In genomic region chr8:85926107-85926506, GRCm38 (mm10) we compare ENCODE assay signal across 8 mouse cellular contexts.
DNase-seq lines count a peak whose midpoint lies in the region; ATAC-seq lines count a peak whose summit lies in the region.
"Had no signal": no experiment of that assay in that cellular context is flagged by ENCODE, and none has a peak within 500 bp of the region (broad histone marks: within the 10 kb centered on the region; RNA-seq: fewer than 3 reads in every experiment).

No protein-coding gene starts in this region.

- no peaks in the 10 kb centered on the region for H3K27me3 ChIP-seq in hindbrain, embryonic 14.5 days (ENCODE audit: control insufficient read depth, insufficient read depth, low read length)
- H3K27me3 ChIP-seq in hindbrain, embryonic 11.5 days (ENCODE audit: control insufficient read depth, insufficient read depth, low read length): no peaks in the 10 kb centered on the region

- H3K9ac ChIP-seq in hindbrain, embryonic 14.5 days: no peak overlapping the region
- no peak overlapping the region for H3K9ac ChIP-seq in hindbrain, embryonic 11.5 days (ENCODE audit: low read depth, low read length)

- ATAC-seq in hindbrain, embryonic 14.5 days (ENCODE audit: low FRiP score): no peak; the same call in 1 of the 2 replicates
- no peak for ATAC-seq in hindbrain, embryonic 11.5 days (ENCODE audit: low FRiP score)

- H3K9me3 ChIP-seq in hindbrain, embryonic 14.5 days (ENCODE audit: control insufficient read depth, low read length): no peaks in the 10 kb centered on the region
- H3K9me3 ChIP-seq in hindbrain, embryonic 11.5 days (ENCODE audit: control insufficient read depth, low read length): no peaks in the 10 kb centered on the region

- WGBS in hindbrain, embryonic 14.5 days: 64% methylated on average over 3 of the region's 3 CpGs
- WGBS in hindbrain, embryonic 11.5 days: 77% methylated on average over 3 of the region's 3 CpGs

- H3K27ac ChIP-seq in hindbrain, embryonic 14.5 days: peak overlapping the region; percentile 33; the same call in 1 of the 2 replicates
- H3K27ac ChIP-seq in hindbrain, embryonic 11.5 days (ENCODE audit: low read depth, low read length): no peak overlapping the region

- no peak overlapping the region for H3K4me3 ChIP-seq in hindbrain, embryonic 14.5 days (replicated peaks; ENCODE audit: low read length)
- no peak overlapping the region for H3K4me3 ChIP-seq in hindbrain, embryonic 11.5 days (ENCODE audit: low read depth, low read length)

- H3K36me3 ChIP-seq in hindbrain, embryonic 14.5 days (replicated peaks; ENCODE audit: control insufficient read depth, insufficient read depth): no peaks in the 10 kb centered on the region
- no peaks in the 10 kb centered on the region for H3K36me3 ChIP-seq in hindbrain, embryonic 11.5 days (ENCODE audit: control insufficient read depth, insufficient read depth, low read length)

- DNase-seq in hindbrain, embryonic 14.5 days (ENCODE audit: low spot score): no peak
- no peak for DNase-seq in hindbrain, embryonic 11.5 days (ENCODE audit: low spot score)
- DNase-seq in right cerebral cortex, adult 2 months (ENCODE audit: low spot score in 2 of 2): peak; percentile 13 to 32
- no peak for DNase-seq in right cerebral cortex, postnatal 4 days
- peak; percentile 11 for DNase-seq in kidney, postnatal 14 days
- DNase-seq in urinary bladder, postnatal 10 days (ENCODE audit: low spot score): no peak
- no peak for DNase-seq in adrenal gland, adult 18-20 months (ENCODE audit: low spot score in 2 of 2)
- DNase-seq: cerebellum, postnatal 14 days had no signal

- H3K4me1 ChIP-seq in hindbrain, embryonic 14.5 days (replicated peaks; ENCODE audit: control insufficient read depth, insufficient read depth, low read length): no peaks in the 10 kb centered on the region
- no peaks in the 10 kb centered on the region for H3K4me1 ChIP-seq in hindbrain, embryonic 11.5 days (replicated peaks; ENCODE audit: control insufficient read depth, insufficient read depth, low read length)

- H3K4me2 ChIP-seq in hindbrain, embryonic 14.5 days (replicated peaks): no peak overlapping the region
- no peak overlapping the region for H3K4me2 ChIP-seq in hindbrain, embryonic 11.5 days (replicated peaks; ENCODE audit: low read depth, low read length)

Comparison
In these comparisons a context has a peak if more than half of its experiments do, and no peak if none do; other contexts are left out.
1. DNase-seq: peak in right cerebral cortex, adult 2 months (2 of 2) and kidney, postnatal 14 days (single experiment); none in hindbrain, embryonic 14.5 days (single experiment), hindbrain, embryonic 11.5 days (single experiment), right cerebral cortex, postnatal 4 days (single experiment), urinary bladder, postnatal 10 days (single experiment) and adrenal gland, adult 18-20 months (0 of 2).